ENCODE assay signal across 33 mouse cellular contexts in the genomic region with DNA sequence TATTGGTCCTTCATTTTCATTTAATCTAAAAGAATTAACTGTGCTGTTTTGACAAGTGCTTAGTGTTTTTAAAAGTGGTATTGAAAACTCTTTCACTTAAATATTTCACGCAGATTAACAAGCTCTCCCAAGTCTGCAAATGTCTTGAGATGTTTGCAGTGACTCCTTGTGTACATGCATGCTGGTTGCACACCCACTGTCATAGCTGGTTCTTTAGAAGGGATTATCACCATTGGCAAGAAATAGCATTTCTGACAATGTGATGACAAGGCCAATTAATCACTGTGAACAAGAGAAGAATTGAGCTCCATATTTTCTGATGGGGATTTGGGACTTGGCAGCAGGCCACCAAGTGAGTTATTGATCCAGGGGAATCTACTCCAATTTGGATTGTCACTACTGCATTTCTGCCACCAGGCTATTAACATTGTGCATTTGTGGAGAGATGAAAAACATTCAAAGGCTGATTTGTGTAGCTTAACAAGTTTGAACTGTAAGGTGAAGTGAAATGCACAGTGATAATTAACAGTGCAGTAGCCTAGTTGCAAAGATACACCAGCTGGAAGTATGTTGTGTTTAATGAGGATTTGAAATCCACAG. TPM values are rescaled to one million over a fixed set of nuclear protein-coding genes. Genes with fewer than 3 reads are reported as not detected.
DNase-seq lines count a peak whose midpoint lies in the region; ATAC-seq and TF ChIP-seq lines count a peak whose summit lies in the region.
"Had no signal": no experiment of that assay in that cellular context is flagged by ENCODE, and none has a peak within 500 bp of the region (broad histone marks: within the 10 kb centered on the region; RNA-seq: fewer than 3 reads in every experiment).

No protein-coding gene starts in this region.

- no peak overlapping the region for H3K4me3 ChIP-seq in forebrain, embryonic 11.5 days (ENCODE audit: low read depth, low read length)
- no peak overlapping the region for H3K4me3 ChIP-seq in forebrain, embryonic 10.5 days
- no peak overlapping the region for H3K4me3 ChIP-seq in midbrain, postnatal 0 days (ENCODE audit: low read depth, low read length)
- no peak overlapping the region for H3K4me3 ChIP-seq in midbrain, embryonic 15.5 days
- H3K4me3 ChIP-seq in forebrain, embryonic 14.5 days (ENCODE audit: low read depth, low read length), result no peak overlapping the region
- no peak overlapping the region for H3K4me3 ChIP-seq in limb, embryonic 10.5 days
- H3K4me3 ChIP-seq: embryonic facial prominence, embryonic 12.5 days; erythroblast, embryonic 14.5 days; heart, embryonic 15.5 days; hindbrain, embryonic 15.5 days; limb, embryonic 12.5 days had no signal

- no peaks in the 10 kb centered on the region for H3K4me1 ChIP-seq in forebrain, embryonic 11.5 days (replicated peaks; ENCODE audit: control insufficient read depth, insufficient read depth, low read length)
- peaks cover 9% of the 10 kb centered on the region for H3K4me1 ChIP-seq in forebrain, embryonic 10.5 days
- H3K4me1 ChIP-seq in midbrain, postnatal 0 days (ENCODE audit: insufficient read depth, low read length), result no peaks in the 10 kb centered on the region
- no peaks in the 10 kb centered on the region for H3K4me1 ChIP-seq in midbrain, embryonic 15.5 days
- H3K4me1 ChIP-seq in forebrain, embryonic 14.5 days (ENCODE audit: control insufficient read depth, insufficient read depth, low read length), result no peaks in the 10 kb centered on the region
- H3K4me1 ChIP-seq in limb, embryonic 10.5 days, result no peaks in the 10 kb centered on the region
- H3K4me1 ChIP-seq: embryonic facial prominence, embryonic 12.5 days; heart, embryonic 15.5 days; hindbrain, embryonic 15.5 days; limb, embryonic 12.5 days had no signal

- no peaks in the 10 kb centered on the region for H3K36me3 ChIP-seq in forebrain, embryonic 11.5 days (ENCODE audit: control insufficient read depth, insufficient read depth, low read length)
- H3K36me3 ChIP-seq in forebrain, embryonic 10.5 days (replicated peaks), result no peaks in the 10 kb centered on the region
- no peaks in the 10 kb centered on the region for H3K36me3 ChIP-seq in midbrain, postnatal 0 days (ENCODE audit: insufficient read depth, low read length)
- H3K36me3 ChIP-seq in midbrain, embryonic 15.5 days (replicated peaks), result no peaks in the 10 kb centered on the region
- H3K36me3 ChIP-seq in forebrain, embryonic 14.5 days (ENCODE audit: control insufficient read depth, insufficient read depth, low read length), result no peaks in the 10 kb centered on the region
- H3K36me3 ChIP-seq in limb, embryonic 10.5 days, result no peaks in the 10 kb centered on the region
- H3K36me3 ChIP-seq: embryonic facial prominence, embryonic 12.5 days; G1E; heart, embryonic 15.5 days; hindbrain, embryonic 15.5 days; limb, embryonic 12.5 days had no signal

- H3K9ac ChIP-seq in forebrain, embryonic 11.5 days (ENCODE audit: low read length), result no peak overlapping the region
- H3K9ac ChIP-seq in midbrain, postnatal 0 days (replicated peaks; ENCODE audit: low read length, poor library complexity, severe bottlenecking), result no peak overlapping the region
- H3K9ac ChIP-seq in midbrain, embryonic 15.5 days, result no peak overlapping the region
- no peak overlapping the region for H3K9ac ChIP-seq in forebrain, embryonic 14.5 days (ENCODE audit: low read length)
- H3K9ac ChIP-seq: embryonic facial prominence, embryonic 12.5 days; heart, embryonic 15.5 days; hindbrain, embryonic 15.5 days; limb, embryonic 12.5 days had no signal

- no peak overlapping the region for H3K4me2 ChIP-seq in forebrain, embryonic 11.5 days (ENCODE audit: low read depth, low read length, severe bottlenecking)
- no peak overlapping the region for H3K4me2 ChIP-seq in midbrain, postnatal 0 days (ENCODE audit: low read depth, low read length, poor library complexity, severe bottlenecking)
- no peak overlapping the region for H3K4me2 ChIP-seq in midbrain, embryonic 15.5 days
- no peak overlapping the region for H3K4me2 ChIP-seq in forebrain, embryonic 14.5 days (ENCODE audit: low read length)
- H3K4me2 ChIP-seq: embryonic facial prominence, embryonic 12.5 days; heart, embryonic 15.5 days; hindbrain, embryonic 15.5 days; limb, embryonic 12.5 days; liver, embryonic 11.5 days had no signal

- no peak for TF ChIP-seq CTCF in midbrain, postnatal 0 days (IDR thresholded peaks at IDR 0.05)

- 26% methylated on average over 1 of the region's 1 CpGs for WGBS in forebrain, embryonic 11.5 days
- WGBS in forebrain, embryonic 10.5 days, result 30% methylated on average over 1 of the region's 1 CpGs
- WGBS in midbrain, postnatal 0 days, result 44% methylated on average over 1 of the region's 1 CpGs
- 45% methylated on average over 1 of the region's 1 CpGs for WGBS in midbrain, embryonic 15.5 days
- 44% methylated on average over 1 of the region's 1 CpGs for WGBS in forebrain, embryonic 14.5 days
- 81% methylated on average over 1 of the region's 1 CpGs for WGBS in limb, embryonic 10.5 days

- no peak for DNase-seq in forebrain, embryonic 11.5 days (ENCODE audit: low spot score)
- no peak for DNase-seq in forebrain, embryonic 10.5 days (ENCODE audit: extremely low spot score, low spot score)
- peak; percentile 17 for DNase-seq in midbrain, postnatal 0 days (ENCODE audit: low spot score)
- DNase-seq in forebrain, embryonic 14.5 days (ENCODE audit: low spot score), result peak; percentile 76
- no peak for DNase-seq in lung, postnatal 4 days
- DNase-seq in limb, embryonic 10.5 days (ENCODE audit: low spot score), result no peak
- DNase-seq: adrenal gland, adult 2 months; cerebellum, adult 2 months; cerebellum, postnatal 36 days; heart, postnatal 36 days; kidney, adult 9 months; kidney, postnatal 14 days; layer of hippocampus, postnatal 36 days; lung, adult 18-20 months; lung, postnatal 10 days; thymus, postnatal 14 days had no signal

- no peaks in the 10 kb centered on the region for H3K9me3 ChIP-seq in forebrain, embryonic 11.5 days (ENCODE audit: control insufficient read depth, low read length)
- H3K9me3 ChIP-seq in forebrain, embryonic 10.5 days, result no peaks in the 10 kb centered on the region
- no peaks in the 10 kb centered on the region for H3K9me3 ChIP-seq in midbrain, postnatal 0 days (ENCODE audit: low read length)
- no peaks in the 10 kb centered on the region for H3K9me3 ChIP-seq in midbrain, embryonic 15.5 days
- H3K9me3 ChIP-seq in forebrain, embryonic 14.5 days (replicated peaks; ENCODE audit: control insufficient read depth, low read length), result no peaks in the 10 kb centered on the region
- no peaks in the 10 kb centered on the region for H3K9me3 ChIP-seq in limb, embryonic 10.5 days (replicated peaks)
- H3K9me3 ChIP-seq: embryonic facial prominence, embryonic 12.5 days; G1E; heart, embryonic 15.5 days; hindbrain, embryonic 15.5 days; limb, embryonic 12.5 days had no signal

- H3K27me3 ChIP-seq in forebrain, embryonic 11.5 days (ENCODE audit: control insufficient read depth, insufficient read depth, low read length), result no peaks in the 10 kb centered on the region
- H3K27me3 ChIP-seq in forebrain, embryonic 10.5 days (ENCODE audit: poor library complexity, severe bottlenecking), result no peaks in the 10 kb centered on the region
- H3K27me3 ChIP-seq in midbrain, postnatal 0 days (ENCODE audit: insufficient read depth, low read length), result no peaks in the 10 kb centered on the region
- H3K27me3 ChIP-seq in midbrain, embryonic 15.5 days (replicated peaks), result no peaks in the 10 kb centered on the region
- no peaks in the 10 kb centered on the region for H3K27me3 ChIP-seq in forebrain, embryonic 14.5 days (replicated peaks; ENCODE audit: control insufficient read depth, insufficient read depth, low read length)
- H3K27me3 ChIP-seq in limb, embryonic 10.5 days (ENCODE audit: low read depth, poor library complexity, severe bottlenecking), result no peaks in the 10 kb centered on the region
- H3K27me3 ChIP-seq: CH12.LX; embryonic facial prominence, embryonic 12.5 days; heart, embryonic 15.5 days; hindbrain, embryonic 15.5 days; limb, embryonic 12.5 days had no signal

- peak; percentile 69 for ATAC-seq in forebrain, embryonic 11.5 days (replicated peaks; ENCODE audit: low FRiP score)
- ATAC-seq in midbrain, postnatal 0 days (ENCODE audit: low FRiP score), result no peak
- no peak; the same call in 1 of the 2 replicates for ATAC-seq in midbrain, embryonic 15.5 days (replicated peaks)
- peak; percentile 92 for ATAC-seq in forebrain, embryonic 14.5 days

- no peak overlapping the region for H3K27ac ChIP-seq in forebrain, embryonic 11.5 days (ENCODE audit: low read depth, low read length)
- no peak overlapping the region for H3K27ac ChIP-seq in forebrain, embryonic 10.5 days
- H3K27ac ChIP-seq in midbrain, postnatal 0 days (ENCODE audit: low read depth, low read length), result no peak overlapping the region
- H3K27ac ChIP-seq in midbrain, embryonic 15.5 days, result no peak overlapping the region
- no peak overlapping the region for H3K27ac ChIP-seq in forebrain, embryonic 14.5 days (ENCODE audit: low read depth, low read length)
- no peak overlapping the region for H3K27ac ChIP-seq in limb, embryonic 10.5 days
- H3K27ac ChIP-seq: embryonic facial prominence, embryonic 12.5 days; heart, embryonic 15.5 days; hindbrain, embryonic 15.5 days; limb, embryonic 12.5 days had no signal

RNA-seq across cellular contexts. Expression of a gene that starts 30.6 kb away (rescaled TPM):
- polyA plus RNA-seq in forebrain, embryonic 11.5 days (2014; fragmentation: Nextera tagmentation; extraction: Ambion mirVana), result 0.41 TPM in 1 of 2 replicates, not detected in the other
- polyA plus RNA-seq in forebrain, embryonic 10.5 days (2016; fragmentation: Nextera tagmentation; extraction: Ambion mirVana), result 0.10 TPM in 1 of 2 replicates, not detected in the other
- not detected in 2 replicates for total RNA-seq in midbrain, postnatal 0 days (2014; rRNA removed)
- 5.2 TPM in 1 of 2 replicates, not detected in the other for polyA plus RNA-seq in midbrain, postnatal 0 days (2015; fragmentation: Nextera tagmentation; extraction: Ambion mirVana)
- polyA plus RNA-seq in midbrain, embryonic 15.5 days (2015; fragmentation: Nextera tagmentation; extraction: Ambion mirVana), result not detected in 2 replicates
- polyA plus RNA-seq in forebrain, embryonic 14.5 days (2014; fragmentation: Nextera tagmentation; extraction: Ambion mirVana), result not detected in 2 replicates
- 0.10 TPM in 1 of 2 replicates, not detected in the other for polyA plus RNA-seq in limb, embryonic 10.5 days (2016; fragmentation: Nextera tagmentation; extraction: Ambion mirVana)
- total RNA-seq: adrenal gland, adult 2 months; adrenal gland, postnatal 4 days; CH12.LX; G1E; gastrocnemius, adult 8-10 months; heart, postnatal 36 days; layer of hippocampus, adult 18-20 months; layer of hippocampus, postnatal 36 days; left cerebral cortex, postnatal 10 days; megakaryocyte progenitor cell, adult 5-6 weeks; monocyte, adult 5-6 weeks; neutrophil, adult 5-6 weeks had no signal
- polyA plus RNA-seq: adrenal gland, adult 2 months; embryonic facial prominence, embryonic 12.5 days; erythroblast, embryonic 14.5 days; G1E; gonadal fat pad, adult 2 months; heart, embryonic 15.5 days; hindbrain, embryonic 15.5 days; liver, embryonic 11.5 days had no signal

Comparison
In these comparisons a context has a peak if more than half of its experiments do, and no peak if none do; other contexts are left out.
1. DNase-seq: peak in midbrain, postnatal 0 days (single experiment) and forebrain, embryonic 14.5 days (single experiment); none in forebrain, embryonic 11.5 days (single experiment), forebrain, embryonic 10.5 days (single experiment), lung, postnatal 4 days (0 of 2) and limb, embryonic 10.5 days (single experiment).
2. ATAC-seq: peak in forebrain, embryonic 11.5 days (single experiment) and forebrain, embryonic 14.5 days (single experiment); none in midbrain, postnatal 0 days (single experiment) and midbrain, embryonic 15.5 days (single experiment).